Mouse (Mus musculus): ENCODE measurements around the gene Adam15.

GRCm38 (mm10) chr3:89327371-89327870 lies 22.4 kb downstream of the Adam15 start:
- TF ChIP-seq EP300 (IDR thresholded peaks at IDR 0.05; ENCODE audit: low read depth) (no peak), CTCF (IDR thresholded peaks at IDR 0.05; ENCODE audit: low read depth) (no peak)
